Mouse (Mus musculus): Measurements from ENCODE around the gene Fam155a.

DNA sequence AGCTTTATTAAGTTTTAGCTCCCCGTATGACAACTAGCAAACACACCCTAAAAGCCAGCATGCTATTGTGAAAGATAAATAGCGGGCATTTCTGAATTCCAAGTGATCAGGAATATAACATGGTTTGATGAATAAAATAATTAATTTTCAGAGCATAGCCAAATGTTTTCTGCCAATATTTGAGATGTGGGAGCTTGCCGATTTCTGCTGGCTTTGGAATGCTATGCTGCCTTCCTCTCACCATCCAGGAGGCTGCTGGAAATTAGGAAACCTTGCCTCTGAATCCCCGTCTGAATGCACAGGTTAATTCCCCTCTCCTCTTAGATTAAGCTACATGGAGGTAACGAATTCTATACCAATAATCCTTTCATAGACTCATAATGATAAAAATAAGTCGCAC is 116.1 kb downstream of the Fam155a start:
- TF ChIP-seq CTCF (IDR thresholded peaks at IDR 0.05; ENCODE audit: borderline replicate concordance, insufficient read depth, low read length) (no peak), POLR2A (IDR thresholded peaks at IDR 0.05; ENCODE audit: low read depth, low read length) (no peak)

Data from embryonic fibroblast, embryonic 13.5 days (primary cell).